Mouse (Mus musculus) stomach, embryonic 14.5 days (tissue): ENCODE data around the gene Rgs12. TPM values are rescaled to one million over a fixed set of nuclear protein-coding genes. Genes with fewer than 3 reads are reported as not detected.

Experiments used
- ATAC-seq: fragments of 200-750 bp; cut with Nextera tagmentation; 2 replicates; pipeline ENCODE4 v1.8.0; 2017; ENCODE audit warnings: low read depth, moderate TSS enrichment; ENCODE audit not compliant: insufficient number of reproducible peaks, insufficient read depth, low FRiP score
- H3K27ac ChIP-seq: fragments of 300-500 bp; sonication (generic); 2 replicates; pipeline ENCODE4 v1.5.1; 2014; ENCODE audit warnings: mild to moderate bottlenecking, low read length, moderate library complexity, mixed read lengths
- H3K27me3 ChIP-seq: fragments of 300-500 bp; sonication (generic); 2 replicates; pipeline ENCODE4 v1.6.1; 2014; ENCODE audit warnings: low read length, control low read depth, mixed read lengths; ENCODE audit not compliant: control insufficient read depth, insufficient read depth
- H3K36me3 ChIP-seq: fragments of 300-500 bp; sonication (generic); 2 replicates; pipeline ENCODE4 v1.6.1; 2014; ENCODE audit warnings: mild to moderate bottlenecking, control low read depth, low read length, moderate library complexity, mixed read lengths; ENCODE audit not compliant: control insufficient read depth, insufficient read depth
- H3K4me1 ChIP-seq: fragments of 300-500 bp; sonication (generic); 2 replicates; pipeline ENCODE4 v1.6.1; 2014; ENCODE audit warnings: low read length, control low read depth, mixed read lengths; ENCODE audit not compliant: control insufficient read depth, insufficient read depth
- H3K4me2 ChIP-seq: fragments of 300-500 bp; sonication (generic); replicated peaks from 2 replicates; pipeline ENCODE4 v1.6.1; 2014; ENCODE audit warnings: low read depth, low read length, control low read depth
- H3K4me3 ChIP-seq: fragments of 300-500 bp; sonication (generic); 2 replicates; pipeline ENCODE4 v1.5.1; 2014; ENCODE audit warnings: low read depth, low read length, control low read depth
- H3K9ac ChIP-seq: fragments of 300-500 bp; sonication (generic); replicated peaks from 2 replicates; pipeline ENCODE4 v1.6.1; 2014; ENCODE audit warnings: low read depth, mild to moderate bottlenecking, control low read depth, low read length, moderate library complexity, mixed read lengths
- H3K9me3 ChIP-seq: fragments of 300-500 bp; sonication (generic); 2 replicates; pipeline ENCODE4 v1.6.1; 2016; ENCODE audit warnings: low read depth, low read length, control low read depth; ENCODE audit not compliant: control insufficient read depth
- WGBS: fragments of 180-500 bp; shearing (Covaris S2); extraction: QIAGEN DNeasy Blood & Tissue Kit; methylation state at CpG from one replicate; pipeline ENCODE4 v1.1.7; 2014; 5-methylcytosine and 5-hydroxymethylcytosine counted together
- polyA plus RNA-seq: library from polyadenylated mRNA; unstranded; fragments of >200 nt; fragmentation: Nextera tagmentation; extraction: Ambion mirVana; gene quantifications from 2 replicates; pipeline ENCODE4 v1.2.1, GENCODE M21; 2014

The Rgs12 gene
- polyA plus RNA-seq, 1 experiment from 2014 or later: 34.2 TPM

GRCm38 (mm10) chr5:35055076-35055475 lies 105.8 kb downstream of the Rgs12 start:
- 69% methylated on average over 11 of the region's 12 CpGs for WGBS
- no peaks in the 10 kb centered on the region for H3K36me3 ChIP-seq
- H3K9me3 ChIP-seq: no peaks in the 10 kb centered on the region
- H3K4me3 ChIP-seq: no peak overlapping the region
- H3K27ac ChIP-seq: no peak overlapping the region
- H3K9ac ChIP-seq: no peak overlapping the region
- ATAC-seq: no peak; the same call in 1 of the 2 replicates
- H3K27me3 ChIP-seq: no peaks in the 10 kb centered on the region
- no peak overlapping the region for H3K4me2 ChIP-seq
- peaks cover 3% of the 10 kb centered on the region; the same call in 1 of the 2 replicates for H3K4me1 ChIP-seq

GRCm38 (mm10) chr5:35056604-35057432 lies 107.6 kb downstream of the Rgs12 start, which contains the start of gene Dok7:
TSS of gene Dok7 (plus strand) at chr5:35056766.
- no peaks in the 10 kb centered on the region for H3K36me3 ChIP-seq
- H3K9me3 ChIP-seq: no peaks in the 10 kb centered on the region
- H3K9ac ChIP-seq: no peak within 1 kb of the TSS; the same call in 1 of the 2 replicates
- peak within 1 kb of the TSS; percentile 94 for H3K4me2 ChIP-seq
- no peak within 1 kb of the TSS for H3K27ac ChIP-seq
- peak within 1 kb of the TSS; percentile 48 for H3K4me3 ChIP-seq
- ATAC-seq: peak; percentile 62; the same call in 1 of the 2 replicates
- no peaks in the 10 kb centered on the region for H3K27me3 ChIP-seq
- WGBS: 1% methylated on average over 56 of the region's 74 CpGs
- H3K4me1 ChIP-seq: peaks cover 3% of the 10 kb centered on the region; the same call in 1 of the 2 replicates

- Histone ChIP-seq H3K27ac (no peak overlapping the region), H3K4me3 (peak overlapping the region; percentile 48), H3K36me3 (no peaks in the 10 kb centered on the region), H3K9me3 (no peaks in the 10 kb centered on the region), H3K4me2 (peak overlapping the region; percentile 94), H3K4me1 (peaks cover 3% of the 10 kb centered on the region; the same call in 1 of the 2 replicates), H3K9ac (no peak overlapping the region), H3K27me3 (no peaks in the 10 kb centered on the region)
- WGBS: 39% methylated on average over 4 of the region's 4 CpGs
- no peak for ATAC-seq
These were observed 108.3 kb downstream of the Rgs12 start for GRCm38 (mm10) chr5:35057582-35057981.

GRCm38 (mm10) chr5:35058216-35058615 lies 109.0 kb downstream of the Rgs12 start:
- Histone ChIP-seq H3K36me3 (no peaks in the 10 kb centered on the region), H3K4me3 (no peak overlapping the region), H3K9me3 (no peaks in the 10 kb centered on the region), H3K4me1 (peaks cover 3% of the 10 kb centered on the region; the same call in 1 of the 2 replicates), H3K27me3 (no peaks in the 10 kb centered on the region), H3K9ac (no peak overlapping the region), H3K27ac (no peak overlapping the region), H3K4me2 (no peak overlapping the region)
- ATAC-seq: no peak
- WGBS: 48% methylated on average over 1 of the region's 1 CpGs

- Histone ChIP-seq H3K9me3 (no peaks in the 10 kb centered on the region), H3K4me1 (peaks cover 3% of the 10 kb centered on the region; the same call in 1 of the 2 replicates), H3K4me3 (no peak overlapping the region), H3K27me3 (no peaks in the 10 kb centered on the region), H3K36me3 (no peaks in the 10 kb centered on the region), H3K27ac (no peak overlapping the region), H3K4me2 (no peak overlapping the region), H3K9ac (no peak overlapping the region)
- 57% methylated on average over 3 of the region's 3 CpGs for WGBS
- no peak for ATAC-seq
These were observed 110.9 kb downstream of the Rgs12 start for GRCm38 (mm10) chr5:35060098-35060497.

GRCm38 (mm10) chr5:35069841-35070240 lies 120.6 kb downstream of the Rgs12 start:
- Histone ChIP-seq H3K4me2 (no peak overlapping the region), H3K9ac (no peak overlapping the region), H3K27me3 (no peaks in the 10 kb centered on the region), H3K4me3 (no peak overlapping the region), H3K9me3 (no peaks in the 10 kb centered on the region), H3K27ac (no peak overlapping the region), H3K36me3 (no peaks in the 10 kb centered on the region), H3K4me1 (no peaks in the 10 kb centered on the region)
- ATAC-seq: no peak
- whole genome bisulfite sequencing: 76% methylated on average over 2 of the region's 2 CpGs

GRCm38 (mm10) chr5:35070314-35070713 lies 121.1 kb downstream of the Rgs12 start:
- H3K36me3 ChIP-seq: no peaks in the 10 kb centered on the region
- H3K4me2 ChIP-seq: no peak overlapping the region
- no peaks in the 10 kb centered on the region for H3K9me3 ChIP-seq
- H3K4me3 ChIP-seq: no peak overlapping the region
- ATAC-seq: no peak
- H3K27me3 ChIP-seq: no peaks in the 10 kb centered on the region
- no peak overlapping the region for H3K9ac ChIP-seq
- H3K4me1 ChIP-seq: no peaks in the 10 kb centered on the region
- 82% methylated on average over 8 of the region's 8 CpGs for whole genome bisulfite sequencing
- no peak overlapping the region for H3K27ac ChIP-seq

- H3K4me3 ChIP-seq: no peak overlapping the region
- no peaks in the 10 kb centered on the region for H3K27me3 ChIP-seq
- no peak overlapping the region for H3K27ac ChIP-seq
- ATAC-seq: no peak
- H3K4me1 ChIP-seq: no peaks in the 10 kb centered on the region
- H3K4me2 ChIP-seq: no peak overlapping the region
- H3K9ac ChIP-seq: no peak overlapping the region
- 66% methylated on average over 7 of the region's 7 CpGs for WGBS
- no peaks in the 10 kb centered on the region for H3K9me3 ChIP-seq
- no peaks in the 10 kb centered on the region for H3K36me3 ChIP-seq
These were observed 121.7 kb downstream of the Rgs12 start for GRCm38 (mm10) chr5:35070953-35071352.
